Mouse (Mus musculus): ENCODE measurements at regions not wholly inside any gene's neighbourhood (a gene's known extent, or its start where the extent isn't known, plus 50 kb on each side); places are given as distances from the start of the nearest gene placed in this dataset.

- TF ChIP-seq CTCF (IDR thresholded peaks at IDR 0.05; ENCODE audit: low read depth) (no peak), EP300 (IDR thresholded peaks at IDR 0.05; ENCODE audit: low read depth) (no peak)
Observed at GRCm38 (mm10) chr3:31389955-31390354, 79.8 kb upstream of the Slc7a14 start.

Data from heart, postnatal 0 days (tissue).